Mouse (Mus musculus): ENCODE data around the gene Bank1.
A peak's percentile ranks its signal among the peaks of the same experiment; 100 is the strongest.

Gene Bank1

GRCm38 (mm10) chr3:136103339-136103738 is 222.5 kb downstream of the Bank1 start:
- DNase-seq (ENCODE audit: low spot score) = no peak

DNA sequence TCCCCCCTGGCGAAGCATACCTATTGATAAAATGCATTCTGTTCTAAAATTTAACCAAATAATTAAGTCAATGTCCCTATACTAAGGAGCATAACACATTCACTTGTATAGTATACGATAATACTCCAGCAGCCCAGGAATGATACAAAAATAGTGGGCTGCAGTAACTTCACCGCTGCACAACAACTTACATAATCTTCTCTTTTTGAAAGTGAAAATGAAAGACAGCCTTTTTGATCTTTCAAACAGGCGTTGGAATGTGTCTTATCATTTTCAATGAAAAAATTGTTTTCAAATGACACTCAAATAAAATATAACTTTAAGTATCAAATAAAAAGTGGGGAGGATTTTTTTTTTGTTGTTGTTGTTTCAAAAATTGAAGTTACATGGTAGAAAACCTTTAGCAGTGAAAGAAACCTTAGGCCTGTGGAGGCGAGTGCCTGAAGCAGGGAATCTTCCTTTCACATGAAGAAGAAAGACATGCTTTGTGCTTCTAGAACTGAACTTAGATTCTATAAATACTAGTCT is 224.8 kb downstream of the Bank1 start:
- no peak for DNase-seq (ENCODE audit: low spot score)

DNA sequence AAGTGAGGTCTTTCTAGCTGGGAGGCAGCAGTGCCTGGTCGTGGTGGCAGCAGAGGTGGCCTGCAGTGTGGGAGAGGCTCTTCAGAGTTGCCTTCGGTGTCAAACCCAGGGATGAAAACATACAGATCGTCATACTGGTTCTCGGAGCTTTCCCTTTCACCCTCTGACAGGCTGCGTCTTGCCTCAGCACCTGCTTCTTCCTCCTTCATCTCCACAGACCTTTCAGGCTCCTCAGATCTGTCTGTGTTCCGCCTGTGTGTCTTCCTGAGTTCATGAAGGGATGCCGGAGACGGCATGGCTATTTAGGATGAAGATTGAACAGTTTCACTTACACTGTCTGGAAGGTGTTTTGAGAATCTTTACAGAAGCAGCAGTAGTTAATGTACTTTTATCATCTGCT is 225.6 kb downstream of the Bank1 start:
- no peak for DNase-seq (ENCODE audit: low spot score)

- DNase-seq (ENCODE audit: low spot score) = no peak
Observed at GRCm38 (mm10) chr3:136086948-136087660, 238.8 kb downstream of the Bank1 start.

DNA sequence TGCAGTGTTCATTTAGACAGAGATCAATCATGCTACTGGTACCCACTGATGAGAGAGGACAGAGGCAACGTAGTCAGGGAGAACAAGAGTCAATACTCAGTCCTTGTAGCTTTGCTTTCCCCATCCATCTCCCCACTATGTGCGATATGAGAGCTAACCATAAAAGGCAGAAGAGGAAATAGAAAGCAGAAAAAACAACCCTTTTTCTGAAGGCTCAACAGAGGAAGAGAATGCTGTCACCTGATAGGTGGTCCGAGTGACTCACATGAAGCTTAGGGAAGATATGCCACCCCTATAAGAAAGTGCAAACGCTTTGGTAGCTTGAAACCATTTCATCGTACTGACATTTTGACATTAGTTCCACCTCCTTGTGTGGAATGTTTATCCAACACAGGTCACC is 239.4 kb downstream of the Bank1 start:
- no peak for DNase-seq (ENCODE audit: low spot score)

DNA sequence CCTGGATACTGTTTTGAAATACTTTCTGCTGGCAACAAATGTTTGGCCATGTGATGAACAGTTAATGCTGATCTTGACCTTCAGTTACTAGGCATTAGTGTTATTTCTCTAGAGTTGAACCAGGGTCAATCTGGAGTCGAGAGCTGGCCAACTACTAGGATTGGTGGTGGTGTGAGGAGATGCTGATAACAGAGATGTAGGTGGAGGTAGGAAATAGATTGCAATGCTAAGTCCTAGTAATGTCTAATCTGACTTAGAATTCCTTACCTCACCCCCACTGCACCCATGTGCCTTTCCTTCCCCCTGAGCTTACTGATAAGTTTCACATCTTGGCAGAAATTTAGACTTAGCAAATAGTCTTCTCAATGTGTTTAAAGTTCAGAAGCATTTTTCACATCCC is 240.8 kb downstream of the Bank1 start:
- no peak for DNase-seq (ENCODE audit: low spot score)

DNA sequence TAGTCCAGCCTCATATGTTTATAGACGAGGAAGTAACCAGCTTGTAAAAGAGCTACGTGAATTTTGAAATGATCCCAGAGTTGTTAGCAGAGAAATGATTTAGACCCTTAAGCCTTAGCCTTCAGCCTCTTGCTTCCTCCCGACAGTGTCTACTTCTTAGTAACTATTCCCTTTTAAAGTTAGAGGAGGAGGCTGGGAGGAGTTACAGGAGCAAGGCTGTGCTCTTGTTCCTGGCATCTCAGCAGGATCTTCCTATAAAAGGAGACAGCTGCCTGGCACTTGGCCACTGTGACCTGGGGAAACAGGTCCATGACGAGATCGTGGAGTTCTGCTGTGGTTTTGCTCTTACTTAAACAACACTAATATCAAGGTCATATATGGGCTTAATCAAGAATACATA is 241.8 kb downstream of the Bank1 start:
- DNase-seq (ENCODE audit: low spot score) = peak; percentile 38

GRCm38 (mm10) chr3:136081264-136081663 is 244.6 kb downstream of the Bank1 start:
- no peak for DNase-seq (ENCODE audit: low spot score)

GRCm38 (mm10) chr3:136078535-136078934 is 247.3 kb downstream of the Bank1 start:
- no peak for DNase-seq (ENCODE audit: low spot score)

DNA sequence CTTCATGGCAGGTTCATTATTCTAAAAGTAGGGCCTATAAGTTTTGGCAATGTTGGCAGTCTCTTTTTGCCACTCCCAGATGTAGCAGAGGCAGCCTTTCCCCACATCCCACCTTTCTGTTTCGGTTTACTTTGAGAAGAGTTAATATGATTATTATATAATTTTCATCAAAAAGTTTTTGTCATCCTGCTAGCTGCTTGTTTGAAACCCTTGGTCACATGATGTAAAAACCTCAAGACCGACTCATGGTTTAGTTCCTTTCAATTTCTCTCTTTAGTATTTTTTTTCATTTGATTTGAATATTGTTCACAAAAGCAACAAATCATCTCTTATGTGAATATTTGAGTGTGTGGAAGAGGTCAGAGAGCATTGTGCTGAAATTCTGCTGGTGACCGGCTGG is 255.5 kb downstream of the Bank1 start:
- DNase-seq (ENCODE audit: low spot score) = no peak

- no peak for DNase-seq (ENCODE audit: low spot score)
Observed at GRCm38 (mm10) chr3:136061907-136062306, 264.0 kb downstream of the Bank1 start.

- no peak for DNase-seq (ENCODE audit: low spot score)
Observed at GRCm38 (mm10) chr3:136050635-136051034, 275.2 kb downstream of the Bank1 start.

- no peak for DNase-seq (ENCODE audit: low spot score)
Observed at GRCm38 (mm10) chr3:136050215-136050614, 275.7 kb downstream of the Bank1 start.

DNA sequence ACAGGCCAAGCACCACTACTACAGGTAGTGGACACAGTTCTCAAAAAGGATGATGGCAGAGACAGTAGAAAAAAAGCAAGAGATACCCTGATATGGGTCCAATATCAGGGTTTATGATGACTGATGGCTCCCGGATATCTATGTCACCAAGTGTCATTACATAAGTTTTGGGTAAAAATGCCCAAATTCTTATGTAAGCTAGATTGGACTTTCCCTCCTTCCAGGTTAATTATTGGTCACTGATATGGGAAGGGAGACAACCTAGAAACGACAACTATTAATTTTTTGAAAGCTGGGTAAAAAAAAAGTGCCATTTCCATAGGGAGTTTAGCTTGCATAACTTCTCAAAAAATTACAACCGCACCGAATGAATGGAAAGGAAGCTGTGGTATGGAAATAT is 277.8 kb downstream of the Bank1 start:
- no peak for DNase-seq (ENCODE audit: low spot score)

DNA sequence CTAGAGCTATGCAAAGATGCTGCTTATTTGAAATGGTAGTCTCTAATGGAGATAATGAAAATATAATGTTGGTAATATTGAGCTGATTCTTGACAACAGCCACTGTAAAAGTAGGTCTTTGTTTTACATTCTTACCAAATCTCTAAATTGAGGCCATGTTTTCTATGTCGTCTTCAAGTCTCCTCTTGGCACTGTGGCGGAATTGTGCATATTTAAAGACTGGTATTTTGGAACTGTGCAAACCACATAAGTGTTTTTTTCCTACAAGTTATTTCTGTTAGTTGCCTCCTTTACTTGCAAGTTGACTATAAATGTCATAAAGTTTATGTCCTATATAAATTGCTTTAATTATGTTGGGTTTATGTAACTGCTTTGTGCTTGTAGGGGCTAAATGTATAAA is 280.5 kb downstream of the Bank1 start:
- no peak for DNase-seq (ENCODE audit: low spot score)

- DNase-seq (ENCODE audit: low spot score) = no peak
Observed at GRCm38 (mm10) chr3:136040041-136040440, 285.8 kb downstream of the Bank1 start.

DNA sequence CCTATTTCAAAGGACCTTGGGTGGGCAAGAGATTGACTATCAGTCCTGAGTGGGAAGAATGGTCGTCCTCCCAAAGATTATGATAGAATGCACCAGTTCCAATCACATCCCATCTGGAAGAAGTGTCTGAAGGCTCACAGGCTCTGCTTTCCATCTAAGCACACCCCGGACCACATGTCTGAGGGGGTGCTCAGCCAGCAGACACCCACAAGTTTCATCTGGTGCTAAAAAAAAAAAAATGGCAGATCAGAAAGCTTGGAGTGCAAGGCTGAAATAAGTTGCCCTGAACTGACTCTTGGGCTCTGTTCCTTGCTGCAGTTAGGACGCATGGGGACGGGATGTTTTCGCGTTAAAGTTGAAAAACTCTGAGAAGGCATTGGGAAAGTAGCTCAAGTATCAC is 286.4 kb downstream of the Bank1 start:
- no peak for DNase-seq (ENCODE audit: low spot score)

GRCm38 (mm10) chr3:136037254-136037653 is 288.6 kb downstream of the Bank1 start:
- DNase-seq (ENCODE audit: low spot score) = no peak

DNA sequence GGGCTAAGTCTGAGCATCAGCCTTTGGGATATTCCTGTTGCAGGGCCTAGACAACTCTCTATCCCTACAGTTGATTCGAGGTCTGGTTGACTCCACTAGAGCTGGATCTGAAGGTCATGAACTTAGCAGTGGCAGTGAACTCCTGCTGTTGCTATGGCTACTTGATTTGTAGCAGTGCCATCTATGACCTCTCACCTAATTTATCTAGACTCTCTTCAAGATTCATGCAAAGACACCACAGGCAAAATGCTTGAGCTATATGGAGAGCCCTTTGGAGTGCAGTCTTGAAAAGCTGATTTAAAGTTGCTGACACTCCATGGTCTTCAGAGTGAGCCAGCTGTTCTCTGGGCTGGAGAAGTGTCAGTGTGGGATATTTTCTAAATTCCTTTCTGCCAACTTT is 290.1 kb downstream of the Bank1 start:
- no peak for DNase-seq (ENCODE audit: low spot score)

DNA sequence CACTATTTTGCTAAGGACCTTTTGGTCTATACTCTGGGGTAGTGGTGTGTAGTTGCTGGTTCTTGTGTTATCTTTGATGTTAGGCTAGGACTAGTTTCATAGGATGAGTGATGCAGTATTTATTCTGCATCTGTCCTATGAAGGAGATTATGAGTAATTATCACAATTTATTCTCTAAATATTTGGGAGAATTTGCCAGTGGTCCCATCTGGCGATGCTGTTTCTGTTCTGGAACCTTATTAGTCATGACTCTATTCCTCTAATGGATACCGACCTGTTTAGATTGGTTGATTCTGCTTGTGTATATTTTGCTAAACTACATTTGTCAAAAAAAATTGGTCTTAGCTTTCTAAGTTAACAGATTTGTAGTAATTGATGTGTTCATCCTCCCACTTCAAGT is 301.0 kb downstream of the Bank1 start:
- no peak for DNase-seq (ENCODE audit: low spot score)

GRCm38 (mm10) chr3:136017517-136017916 is 308.3 kb downstream of the Bank1 start:
- DNase-seq (ENCODE audit: low spot score) = no peak

DNA sequence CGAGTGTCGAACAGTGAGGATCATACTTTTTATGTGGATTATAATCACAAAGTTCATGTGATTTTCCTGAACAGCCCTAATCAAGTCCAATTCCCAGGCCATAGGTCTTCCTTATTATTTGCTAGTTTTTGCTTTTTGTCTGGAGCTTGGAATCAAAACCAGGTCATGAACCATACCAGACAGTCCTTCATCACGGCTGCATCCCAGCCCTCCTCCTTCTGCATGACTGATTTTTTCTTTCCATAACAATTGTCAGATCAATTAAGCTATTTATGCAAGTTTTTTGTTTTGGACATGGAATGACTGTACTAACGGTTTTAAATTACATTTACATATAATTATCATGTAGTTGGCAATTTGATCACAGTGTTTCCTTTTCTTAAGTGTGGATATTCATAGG is 315.2 kb downstream of the Bank1 start:
- no peak for DNase-seq (ENCODE audit: low spot score)

DNA sequence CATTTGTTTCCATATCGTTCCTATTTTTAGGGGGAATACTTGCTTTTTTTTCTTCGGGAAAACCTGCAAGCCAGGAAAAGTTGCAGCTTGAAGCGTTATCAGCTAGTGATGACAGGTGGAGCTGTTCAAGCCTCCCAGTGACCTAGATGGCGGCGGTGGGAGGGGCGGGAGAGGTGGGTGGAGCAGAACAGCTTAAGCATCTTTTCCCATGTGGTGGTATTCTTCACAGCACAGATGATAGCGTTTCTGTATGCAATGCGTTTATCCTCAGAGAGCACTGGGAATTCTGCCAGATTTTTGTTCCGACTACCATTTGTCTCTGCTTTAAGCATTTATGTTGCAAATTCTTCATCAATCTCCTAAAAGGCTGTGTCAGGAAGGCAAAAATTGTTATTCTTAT is 318.0 kb downstream of the Bank1 start:
- no peak for DNase-seq (ENCODE audit: low spot score)

- no peak for DNase-seq (ENCODE audit: low spot score)
Observed at GRCm38 (mm10) chr3:136007081-136007828, 318.6 kb downstream of the Bank1 start.

Data from urinary bladder, postnatal 25 days (tissue).